Mouse (Mus musculus): ENCODE measurements around the gene Nudt16l1. TPM values are rescaled to one million over a fixed set of nuclear protein-coding genes. Genes with fewer than 3 reads are reported as not detected.

The Nudt16l1 gene
- total RNA-seq, 1 experiment = 40.0 TPM

DNA sequence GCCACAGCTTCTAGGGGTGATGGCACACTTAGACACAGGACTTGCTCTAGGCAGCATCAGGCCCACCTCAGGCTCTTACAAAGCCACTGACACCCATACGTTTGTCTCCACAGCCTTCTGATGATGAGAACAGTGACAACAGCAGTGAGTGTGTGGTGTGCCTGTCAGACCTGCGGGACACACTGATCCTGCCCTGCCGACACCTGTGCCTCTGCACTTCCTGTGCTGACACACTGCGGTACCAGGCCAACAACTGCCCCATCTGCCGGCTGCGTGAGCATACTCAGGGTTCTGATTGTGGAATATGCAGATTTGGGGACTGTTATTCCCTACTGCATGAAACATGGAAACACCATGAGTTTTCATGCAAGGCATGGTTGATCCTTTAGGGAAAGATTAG is 16.1 kb upstream of the Nudt16l1 start:
- Histone ChIP-seq H3K36me3 (ENCODE audit: control insufficient read depth, insufficient read depth, low read length, poor library complexity, severe bottlenecking) (peaks cover 19% of the 10 kb centered on the region; the same call in 1 of the 2 replicates), H3K9me3 (ENCODE audit: control insufficient read depth, insufficient read depth, low read depth, low read length) (no peaks in the 10 kb centered on the region), H3K4me1 (ENCODE audit: control insufficient read depth in 2 of 2, insufficient read depth in 2 of 2, low read length in 2 of 2, poor library complexity in 1 of 2) (no peaks in the 10 kb centered on the region), H3K4me3 (ENCODE audit: insufficient read depth in 1 of 2, low read depth in 1 of 2, low read length in 2 of 2, poor library complexity in 1 of 2, severe bottlenecking in 1 of 2) (no peak overlapping the region), H3K9ac (ENCODE audit: insufficient read depth, low read depth, low read length, poor library complexity, severe bottlenecking) (no peak overlapping the region), H3K27ac (ENCODE audit: insufficient read depth, low read depth, low read length, poor library complexity, severe bottlenecking) (no peak overlapping the region)
- DNase-seq (ENCODE audit: low read depth, low spot score) = no peak
- in situ Hi-C loops (cut with MboI; ENCODE audit: low sequenced_read_pairs in 2 of 2, unreplicated experiment in 2 of 2) = no loop called here
- TF ChIP-seq HCFC1 (IDR thresholded peaks at IDR 0.05; ENCODE audit: borderline replicate concordance, insufficient read depth, low read length) (no peak), ZC3H11A (IDR thresholded peaks at IDR 0.05; ENCODE audit: borderline replicate concordance, low read depth, low read length) (no peak), CHD2 (IDR thresholded peaks at IDR 0.05; ENCODE audit: low read depth, low read length) (no peak), ZNF384 (IDR thresholded peaks at IDR 0.05; ENCODE audit: low read depth, low read length) (no peak), MAFK (IDR thresholded peaks at IDR 0.05; ENCODE audit: insufficient read depth, low read depth, low read length) (no peak)

DNA sequence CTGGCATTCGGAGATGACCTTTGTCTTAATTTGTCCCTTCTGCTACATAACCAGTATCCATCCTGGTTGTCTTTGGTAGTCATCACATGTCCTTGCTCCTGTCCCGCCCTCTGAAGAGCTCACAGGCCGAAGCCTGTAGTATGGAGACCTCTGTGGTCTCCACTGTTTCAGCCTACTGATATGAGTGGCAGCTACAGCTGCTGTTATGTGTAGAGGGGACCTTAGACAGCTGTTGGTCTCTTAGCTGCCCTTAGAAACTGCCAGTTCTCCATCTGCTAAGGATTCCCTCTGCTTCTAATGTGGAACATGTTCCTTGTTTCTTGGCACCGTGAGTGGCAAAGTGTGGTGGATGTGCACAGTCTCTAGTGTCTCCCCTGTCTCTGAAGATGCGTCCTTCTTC is 14.6 kb upstream of the Nudt16l1 start:
- in situ Hi-C loops (cut with MboI; ENCODE audit: low sequenced_read_pairs in 2 of 2, unreplicated experiment in 2 of 2) = no loop called here
- H3K9ac ChIP-seq (ENCODE audit: insufficient read depth, low read depth, low read length, poor library complexity, severe bottlenecking) = no peak overlapping the region

DNA sequence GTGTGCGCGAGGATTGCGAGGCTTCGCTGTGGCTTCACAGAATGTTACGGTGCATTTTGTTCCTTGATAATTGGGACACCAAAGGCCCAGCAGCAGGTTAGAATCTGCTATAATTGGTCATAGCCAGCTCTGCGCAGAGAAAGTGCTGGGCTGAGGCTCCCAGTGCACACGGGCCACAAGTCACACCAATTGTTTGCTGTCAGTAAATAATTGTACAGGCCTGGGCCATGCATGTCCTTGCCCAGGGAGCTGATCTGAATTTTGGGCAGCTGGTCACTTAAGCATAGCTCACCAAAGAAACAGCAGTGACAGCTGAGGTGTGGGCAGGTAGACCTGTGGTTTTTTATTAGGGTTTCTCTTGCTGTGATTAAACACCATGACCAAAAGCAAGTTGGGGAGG is 10.6 kb upstream of the Nudt16l1 start:
- DNase-seq (ENCODE audit: low read depth, low spot score) = no peak
- in situ Hi-C loops (cut with MboI; ENCODE audit: low sequenced_read_pairs in 2 of 2, unreplicated experiment in 2 of 2) = no loop called here
- H3K9ac ChIP-seq (ENCODE audit: insufficient read depth, low read depth, low read length, poor library complexity, severe bottlenecking) = no peak overlapping the region
- H3K36me3 ChIP-seq (ENCODE audit: control insufficient read depth, insufficient read depth, low read length, poor library complexity, severe bottlenecking) = peaks cover 32% of the 10 kb centered on the region; the same call in 1 of the 2 replicates
- H3K4me1 ChIP-seq (ENCODE audit: control insufficient read depth in 2 of 2, insufficient read depth in 2 of 2, low read length in 2 of 2, poor library complexity in 1 of 2) = no peaks in the 10 kb centered on the region
- TF ChIP-seq ZNF384 (IDR thresholded peaks at IDR 0.05; ENCODE audit: low read depth, low read length) (no peak), CHD2 (IDR thresholded peaks at IDR 0.05; ENCODE audit: low read depth, low read length) (no peak), HCFC1 (IDR thresholded peaks at IDR 0.05; ENCODE audit: borderline replicate concordance, insufficient read depth, low read length) (no peak), ZC3H11A (IDR thresholded peaks at IDR 0.05; ENCODE audit: borderline replicate concordance, low read depth, low read length) (no peak)
- no peak overlapping the region for H3K4me3 ChIP-seq (ENCODE audit: insufficient read depth in 1 of 2, low read depth in 1 of 2, low read length in 2 of 2, poor library complexity in 1 of 2, severe bottlenecking in 1 of 2)
- H3K27ac ChIP-seq (ENCODE audit: insufficient read depth, low read depth, low read length, poor library complexity, severe bottlenecking) = no peak overlapping the region
- H3K9me3 ChIP-seq (ENCODE audit: control insufficient read depth, insufficient read depth, low read depth, low read length) = no peaks in the 10 kb centered on the region

More for the DNA sequence above, 14.6 kb upstream of the Nudt16l1 start:
- no peak for DNase-seq (ENCODE audit: low read depth, low spot score)
- H3K4me3 ChIP-seq (ENCODE audit: insufficient read depth in 1 of 2, low read depth in 1 of 2, low read length in 2 of 2, poor library complexity in 1 of 2, severe bottlenecking in 1 of 2) = no peak overlapping the region
- peaks cover 26% of the 10 kb centered on the region; the same call in 1 of the 2 replicates for H3K36me3 ChIP-seq (ENCODE audit: control insufficient read depth, insufficient read depth, low read length, poor library complexity, severe bottlenecking)
- no peaks in the 10 kb centered on the region for H3K4me1 ChIP-seq (ENCODE audit: control insufficient read depth in 2 of 2, insufficient read depth in 2 of 2, low read length in 2 of 2, poor library complexity in 1 of 2)
- TF ChIP-seq MAFK (IDR thresholded peaks at IDR 0.05; ENCODE audit: insufficient read depth, low read depth, low read length) = no peak
- TF ChIP-seq ZNF384 (IDR thresholded peaks at IDR 0.05; ENCODE audit: low read depth, low read length) = no peak
- no peak for TF ChIP-seq ZC3H11A (IDR thresholded peaks at IDR 0.05; ENCODE audit: borderline replicate concordance, low read depth, low read length)
- TF ChIP-seq CHD2 (IDR thresholded peaks at IDR 0.05; ENCODE audit: low read depth, low read length) = no peak
- no peak for TF ChIP-seq HCFC1 (IDR thresholded peaks at IDR 0.05; ENCODE audit: borderline replicate concordance, insufficient read depth, low read length)
- H3K9me3 ChIP-seq (ENCODE audit: control insufficient read depth, insufficient read depth, low read depth, low read length) = no peaks in the 10 kb centered on the region
- no peak overlapping the region for H3K27ac ChIP-seq (ENCODE audit: insufficient read depth, low read depth, low read length, poor library complexity, severe bottlenecking)

DNA sequence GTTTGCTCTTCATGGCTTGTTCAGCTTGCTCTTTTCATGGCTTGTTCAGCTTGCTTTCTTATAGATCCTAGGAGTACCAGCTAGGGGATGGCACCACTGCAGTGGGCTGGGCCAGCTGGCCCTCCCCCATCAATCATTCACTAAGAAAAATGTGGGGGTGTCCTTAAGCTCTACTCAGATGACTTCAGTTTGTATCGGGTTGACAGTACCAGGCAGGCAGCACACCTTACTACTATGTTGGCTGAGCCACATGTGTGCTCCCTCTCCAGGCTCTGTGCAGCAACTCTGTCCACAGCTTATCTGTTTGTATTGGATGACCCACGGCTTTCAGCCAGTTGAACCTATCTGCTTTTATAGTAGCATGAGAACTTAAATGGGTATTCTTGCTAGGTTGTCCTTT is 10.1 kb upstream of the Nudt16l1 start:
- H3K36me3 ChIP-seq (ENCODE audit: control insufficient read depth, insufficient read depth, low read length, poor library complexity, severe bottlenecking) = peaks cover 29% of the 10 kb centered on the region; the same call in 1 of the 2 replicates
- in situ Hi-C loops (cut with MboI; ENCODE audit: low sequenced_read_pairs in 2 of 2, unreplicated experiment in 2 of 2) = no loop called here

DNA sequence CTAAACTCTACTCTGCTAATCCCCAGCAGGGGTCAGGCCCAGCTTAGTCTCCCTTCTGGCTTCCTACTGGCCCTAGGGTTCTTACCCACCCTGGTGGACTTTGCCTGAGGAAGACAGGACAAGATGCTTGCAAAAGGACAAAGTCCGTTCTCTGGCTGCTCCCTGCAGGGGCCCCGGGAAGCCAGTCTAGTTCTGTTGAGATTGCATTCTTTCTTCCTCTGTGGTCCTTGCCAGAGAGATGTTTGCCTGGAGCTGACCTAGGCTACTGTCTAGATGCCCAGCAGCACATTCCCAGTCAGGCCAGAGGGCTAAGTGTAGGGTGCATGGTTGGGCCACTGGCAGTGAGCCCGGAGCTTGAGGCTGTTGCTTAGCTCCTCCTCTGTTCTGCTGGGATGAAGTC is 6.1 kb upstream of the Nudt16l1 start:
- Histone ChIP-seq H3K9me3 (ENCODE audit: control insufficient read depth, insufficient read depth, low read depth, low read length) (no peaks in the 10 kb centered on the region), H3K4me1 (ENCODE audit: control insufficient read depth in 2 of 2, insufficient read depth in 2 of 2, low read length in 2 of 2, poor library complexity in 1 of 2) (peaks cover 0 to 2% of the 10 kb centered on the region in 2 experiments; a peak in 1 of 4 replicates), H3K9ac (ENCODE audit: insufficient read depth, low read depth, low read length, poor library complexity, severe bottlenecking) (no peak overlapping the region), H3K36me3 (ENCODE audit: control insufficient read depth, insufficient read depth, low read length, poor library complexity, severe bottlenecking) (peaks cover 27% of the 10 kb centered on the region; the same call in 1 of the 2 replicates), H3K4me3 (ENCODE audit: insufficient read depth in 1 of 2, low read depth in 1 of 2, low read length in 2 of 2, poor library complexity in 1 of 2, severe bottlenecking in 1 of 2) (no peak overlapping the region), H3K27ac (ENCODE audit: insufficient read depth, low read depth, low read length, poor library complexity, severe bottlenecking) (no peak overlapping the region)
- in situ Hi-C loops (cut with MboI; ENCODE audit: low sequenced_read_pairs in 2 of 2, unreplicated experiment in 2 of 2) = no loop called here
- DNase-seq (ENCODE audit: low read depth, low spot score) = no peak
- TF ChIP-seq CHD2 (IDR thresholded peaks at IDR 0.05; ENCODE audit: low read depth, low read length) (no peak), HCFC1 (IDR thresholded peaks at IDR 0.05; ENCODE audit: borderline replicate concordance, insufficient read depth, low read length) (no peak), MAFK (IDR thresholded peaks at IDR 0.05; ENCODE audit: insufficient read depth, low read depth, low read length) (no peak), ZC3H11A (IDR thresholded peaks at IDR 0.05; ENCODE audit: borderline replicate concordance, low read depth, low read length) (no peak), ZNF384 (IDR thresholded peaks at IDR 0.05; ENCODE audit: low read depth, low read length) (no peak)

More for the DNA sequence above, 10.1 kb upstream of the Nudt16l1 start:
- H3K27ac ChIP-seq (ENCODE audit: insufficient read depth, low read depth, low read length, poor library complexity, severe bottlenecking) = no peak overlapping the region
- no peak overlapping the region for H3K4me3 ChIP-seq (ENCODE audit: insufficient read depth in 1 of 2, low read depth in 1 of 2, low read length in 2 of 2, poor library complexity in 1 of 2, severe bottlenecking in 1 of 2)
- H3K9me3 ChIP-seq (ENCODE audit: control insufficient read depth, insufficient read depth, low read depth, low read length) = no peaks in the 10 kb centered on the region
- DNase-seq (ENCODE audit: low read depth, low spot score) = no peak
- no peaks in the 10 kb centered on the region for H3K4me1 ChIP-seq (ENCODE audit: control insufficient read depth in 2 of 2, insufficient read depth in 2 of 2, low read length in 2 of 2, poor library complexity in 1 of 2)
- no peak overlapping the region for H3K9ac ChIP-seq (ENCODE audit: insufficient read depth, low read depth, low read length, poor library complexity, severe bottlenecking)
- TF ChIP-seq ZC3H11A (IDR thresholded peaks at IDR 0.05; ENCODE audit: borderline replicate concordance, low read depth, low read length) (no peak), CHD2 (IDR thresholded peaks at IDR 0.05; ENCODE audit: low read depth, low read length) (no peak), HCFC1 (IDR thresholded peaks at IDR 0.05; ENCODE audit: borderline replicate concordance, insufficient read depth, low read length) (no peak), ZNF384 (IDR thresholded peaks at IDR 0.05; ENCODE audit: low read depth, low read length) (no peak), MAFK (IDR thresholded peaks at IDR 0.05; ENCODE audit: insufficient read depth, low read depth, low read length) (no peak)

Data from ES-E14 (cell line).